Mouse (Mus musculus) heart, postnatal 0 days (tissue): Measurements from ENCODE around the gene Calm5. TPM values are rescaled to one million over a fixed set of nuclear protein-coding genes. Genes with fewer than 3 reads are reported as not detected.
"Not testable (repeated sequence)": the region's sequence is repeated elsewhere in the genome, so short reads cannot be mapped to it uniquely, and the experiment has no call there.

Experiments used
- ATAC-seq: fragments of 200-750 bp; cut with Nextera tagmentation; 2 replicates; pipeline ENCODE4 v1.8.0; 2017; ENCODE audit warnings: low read depth, moderate number of reproducible peaks, moderate library complexity; ENCODE audit not compliant: insufficient read depth
- DNase-seq: peaks from one replicate; pipeline ENCODE4 v3.0.0-alpha.2; 2016; ENCODE audit warnings: low spot score
- H3K27ac ChIP-seq: fragments of 300-500 bp; sonication (generic); 2 replicates; pipeline ENCODE4 v1.5.1; 2014; ENCODE audit warnings: low read depth, mild to moderate bottlenecking
- H3K27me3 ChIP-seq: fragments of 300-500 bp; sonication (generic); 2 replicates; pipeline ENCODE4 v1.6.1; 2014; ENCODE audit warnings: low read length, mixed read lengths; ENCODE audit not compliant: control insufficient read depth, insufficient read depth
- H3K36me3 ChIP-seq: fragments of 300-500 bp; sonication (generic); replicated peaks from 2 replicates; pipeline ENCODE4 v1.6.1; 2014; ENCODE audit warnings: low read length, mixed read lengths; ENCODE audit not compliant: control insufficient read depth, insufficient read depth
- H3K4me1 ChIP-seq: fragments of 300-500 bp; sonication (generic); 2 replicates; pipeline ENCODE4 v1.6.1; 2014; ENCODE audit warnings: antibody characterized with exemption; ENCODE audit not compliant: control insufficient read depth, insufficient read depth
- H3K4me2 ChIP-seq: fragments of 300-500 bp; sonication (generic); 2 replicates; pipeline ENCODE4 v1.6.1; 2014; ENCODE audit warnings: low read depth, mild to moderate bottlenecking, low read length, moderate library complexity
- H3K4me3 ChIP-seq: fragments of 300-500 bp; sonication (generic); 2 replicates; pipeline ENCODE4 v1.5.1; 2014; ENCODE audit warnings: low read depth, low read length
- H3K9ac ChIP-seq: fragments of 300-500 bp; sonication (generic); replicated peaks from 2 replicates; pipeline ENCODE4 v1.6.1; 2014; ENCODE audit warnings: low read depth, low read length, mixed read lengths
- H3K9me3 ChIP-seq: fragments of 300-500 bp; sonication (generic); replicated peaks from 2 replicates; pipeline ENCODE4 v1.6.1; 2016; ENCODE audit warnings: low read length; ENCODE audit not compliant: control insufficient read depth
- CTCF ChIP-seq: IDR thresholded peaks from 2 replicates; pipeline ENCODE4 v1.5.1; 2016; ENCODE audit warnings: antibody characterized with exemption, control low read depth, low read depth
- EP300 ChIP-seq: IDR thresholded peaks from 2 replicates; pipeline ENCODE4 v1.6.1; 2016; ENCODE audit warnings: antibody characterized with exemption, low read depth
- WGBS: fragments of 180-500 bp; shearing (Covaris S2); extraction: QIAGEN DNeasy Blood & Tissue Kit; methylation state at CpG from one replicate; pipeline ENCODE4 v1.1.7; 2014; 5-methylcytosine and 5-hydroxymethylcytosine counted together
- polyA plus RNA-seq: library from polyadenylated mRNA; unstranded; fragments of >200 nt; fragmentation: Nextera tagmentation; extraction: Ambion mirVana; gene quantifications from 2 replicates; pipeline ENCODE4 v1.2.1, GENCODE M21; 2015
- total RNA-seq: library from RNA; depleted of rRNA; stranded (reverse); fragments of >200 nt; gene quantifications from 2 replicates; pipeline ENCODE4 v1.2.3, GENCODE M21; 2014; ENCODE audit warnings: low replicate concordance

Calm5 gene
- total and polyA plus RNA-seq, 2 experiments from 2014 or later, result not detected

DNA sequence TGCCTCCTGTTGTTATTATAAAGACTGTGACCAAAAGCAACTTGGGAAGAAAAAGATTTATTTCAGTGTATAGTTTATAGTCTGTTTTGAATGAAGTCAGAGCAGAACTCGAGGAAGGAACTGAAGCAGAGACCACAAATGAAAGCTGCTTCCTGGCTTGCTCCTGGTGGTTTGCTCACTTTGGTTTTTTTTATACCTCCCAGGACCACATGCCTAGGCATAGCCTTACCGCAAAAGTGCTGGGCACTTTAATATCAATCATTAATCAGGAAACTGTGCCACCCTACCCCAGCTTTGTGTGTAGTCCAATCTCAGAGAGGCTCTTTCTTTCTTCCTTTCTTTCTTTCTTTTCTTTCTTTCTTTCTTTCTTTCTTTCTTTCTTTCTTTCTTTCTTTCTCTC, 21.5 kb upstream of the Calm5 start:
- no peak overlapping the region for H3K4me2 ChIP-seq
- no peak overlapping the region for H3K9ac ChIP-seq
- H3K9me3 ChIP-seq, result no peaks in the 10 kb centered on the region
- no peaks in the 10 kb centered on the region for H3K4me1 ChIP-seq
- ATAC-seq (no peak), DNase-seq (no peak)
- H3K36me3 ChIP-seq, result no peaks in the 10 kb centered on the region
- TF ChIP-seq EP300 (no peak), CTCF (no peak)
- WGBS, result 61% methylated on average over 2 of the region's 2 CpGs
- no peaks in the 10 kb centered on the region for H3K27me3 ChIP-seq
- H3K27ac ChIP-seq, result no peak overlapping the region
- H3K4me3 ChIP-seq, result no peak overlapping the region

DNA sequence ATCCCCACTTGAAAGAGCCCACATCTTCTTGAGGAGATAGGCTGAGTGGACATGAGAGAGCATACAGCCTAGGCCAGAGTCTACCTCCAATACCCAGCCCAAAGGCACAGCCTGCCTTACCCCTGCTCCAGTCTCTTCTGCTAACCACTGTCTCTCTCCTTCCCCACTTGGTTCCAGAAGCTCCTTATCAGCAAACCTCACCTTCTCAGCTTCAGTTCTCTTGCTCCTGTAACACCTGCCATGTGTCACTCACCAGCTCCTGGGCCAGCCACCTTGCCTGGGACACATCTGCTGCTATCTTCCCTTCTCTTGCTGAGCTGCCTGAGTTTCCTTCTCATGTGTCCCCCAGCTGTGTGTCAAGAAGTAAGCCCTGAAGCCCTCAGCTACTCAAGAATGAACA, 20.3 kb upstream of the Calm5 start:
- ATAC-seq, H3K4me1 ChIP-seq, H3K9ac ChIP-seq, DNase-seq, H3K4me3 ChIP-seq, H3K27me3 ChIP-seq, H3K27ac ChIP-seq, H3K4me2 ChIP-seq, H3K36me3 ChIP-seq, H3K9me3 ChIP-seq: not testable (repeated sequence)

DNA sequence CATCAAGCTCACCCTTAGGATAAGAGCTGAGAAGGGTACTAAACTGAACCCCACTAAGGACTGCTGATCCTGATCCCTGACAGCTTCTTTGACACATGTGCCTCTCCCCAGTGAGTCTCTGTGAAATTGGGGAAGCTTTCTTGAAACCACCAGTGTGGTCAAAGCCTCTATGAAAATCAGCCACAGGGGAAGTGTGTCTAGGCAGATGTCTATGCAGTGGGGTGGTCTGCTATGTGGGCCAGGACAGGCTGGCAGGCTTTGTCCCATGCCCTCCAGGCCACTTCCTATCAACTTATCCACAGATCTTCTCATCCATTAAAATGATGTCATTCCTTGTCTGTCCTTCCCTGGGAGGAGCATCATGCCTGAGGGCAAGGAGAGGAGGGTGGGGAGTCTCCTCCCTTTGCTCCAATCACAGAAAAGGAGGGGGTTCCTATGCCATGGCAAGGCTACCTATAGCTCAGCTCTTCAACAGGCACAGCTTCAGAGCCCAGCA, 16.6 kb upstream of the Calm5 start, which contains the start of gene Calm4:
Calm4 (plus strand) TSS at position 446 of the 496 bp plus-strand sequence.
- not testable (repeated sequence) for H3K4me1 ChIP-seq, H3K4me2 ChIP-seq, H3K27ac ChIP-seq, H3K9me3 ChIP-seq, H3K4me3 ChIP-seq, ATAC-seq, H3K9ac ChIP-seq, H3K36me3 ChIP-seq, H3K27me3 ChIP-seq, DNase-seq

DNA sequence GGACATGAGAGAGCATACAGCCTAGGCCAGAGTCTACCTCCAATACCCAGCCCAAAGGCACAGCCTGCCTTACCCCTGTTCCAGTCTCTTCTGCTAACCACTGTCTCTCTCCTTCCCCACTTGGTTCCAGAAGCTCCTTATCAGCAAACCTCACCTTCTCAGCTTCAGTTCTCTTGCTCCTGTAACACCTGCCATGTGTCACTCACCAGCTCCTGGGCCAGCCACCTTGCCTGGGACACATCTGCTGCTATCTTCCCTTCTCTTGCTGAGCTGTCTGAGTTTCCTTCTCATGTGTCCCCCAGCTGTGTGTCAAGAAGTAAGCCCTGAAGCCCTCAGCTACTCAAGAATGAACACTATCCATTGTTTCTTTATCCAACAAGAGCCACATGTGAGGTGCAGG, 13.3 kb upstream of the Calm5 start:
- not testable (repeated sequence) for H3K36me3 ChIP-seq, DNase-seq, ATAC-seq, H3K27me3 ChIP-seq, H3K9ac ChIP-seq, H3K4me1 ChIP-seq, H3K4me2 ChIP-seq, H3K27ac ChIP-seq, H3K4me3 ChIP-seq, H3K9me3 ChIP-seq

DNA sequence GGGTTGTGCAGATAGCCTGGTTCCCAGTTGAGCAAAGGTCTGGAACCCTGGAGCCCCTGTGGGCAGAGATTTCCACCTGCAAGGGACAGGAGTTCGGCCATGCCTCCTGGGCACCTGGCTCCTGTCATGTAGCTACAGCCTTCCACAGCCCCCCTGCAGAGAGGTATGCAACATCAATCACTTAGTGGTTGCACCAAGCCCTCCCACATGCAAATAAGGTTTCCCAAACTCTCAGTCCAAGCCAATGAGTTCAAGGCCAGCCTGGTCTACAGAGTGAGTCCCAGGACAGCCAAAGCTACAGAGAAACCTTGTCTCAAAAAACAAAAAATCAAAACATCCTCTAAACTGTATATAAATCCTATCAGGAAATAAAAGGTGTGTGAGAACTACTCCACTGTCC, 3.6 kb upstream of the Calm5 start:
- H3K4me3 ChIP-seq, result no peak overlapping the region
- H3K4me1 ChIP-seq, result no peaks in the 10 kb centered on the region
- H3K9ac ChIP-seq, result no peak overlapping the region
- no peaks in the 10 kb centered on the region for H3K9me3 ChIP-seq
- no peaks in the 10 kb centered on the region for H3K36me3 ChIP-seq
- no peak overlapping the region for H3K27ac ChIP-seq
- WGBS, result 69% methylated on average over 1 of the region's 1 CpGs
- no peak overlapping the region for H3K4me2 ChIP-seq
- TF ChIP-seq CTCF (no peak), EP300 (no peak)
- ATAC-seq, result no peak
- no peak for DNase-seq
- no peaks in the 10 kb centered on the region for H3K27me3 ChIP-seq

DNA sequence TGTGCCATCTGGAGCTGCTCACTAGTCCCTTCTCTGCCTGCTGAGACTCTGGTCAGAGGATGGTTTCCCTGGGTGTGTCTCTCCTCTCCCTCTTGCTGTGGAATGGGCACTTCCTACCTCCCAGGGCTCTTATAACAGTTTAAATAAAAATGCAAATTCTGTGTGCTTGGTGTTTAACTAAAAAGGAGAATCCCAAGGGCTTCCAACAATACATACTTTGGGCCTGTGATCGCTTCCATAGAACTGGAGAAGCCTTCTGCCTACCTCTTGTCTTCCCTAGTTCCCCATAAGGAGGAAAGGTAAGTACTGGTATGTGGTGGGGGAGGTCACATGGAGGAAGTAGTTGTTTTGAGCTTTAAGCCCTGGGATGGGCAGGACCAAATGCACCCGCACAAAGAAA, 883 bp downstream of the Calm5 start:
- no peak overlapping the region for H3K9ac ChIP-seq
- H3K36me3 ChIP-seq, result no peaks in the 10 kb centered on the region
- DNase-seq, result no peak
- H3K27ac ChIP-seq, result no peak overlapping the region
- 82% methylated on average over 2 of the region's 2 CpGs for WGBS
- 0 out of 2 replicates have a peak, but pooled peaks cover 7% of the 10 kb centered on the region for H3K4me1 ChIP-seq
- ATAC-seq, result no peak
- no peaks in the 10 kb centered on the region for H3K9me3 ChIP-seq
- no peaks in the 10 kb centered on the region for H3K27me3 ChIP-seq
- TF ChIP-seq EP300 (no peak), CTCF (no peak)
- H3K4me3 ChIP-seq, result no peak overlapping the region
- no peak overlapping the region for H3K4me2 ChIP-seq
